Mouse (Mus musculus) G1E (cell line): ENCODE data around the gene Gm12253.

Experiments used
- CTCF ChIP-seq: IDR thresholded peaks from 2 replicates; pipeline ENCODE4 v1.5.1; 2012; ENCODE audit warnings: low read depth, low read length, inconsistent platforms, mixed read lengths
- GATA1 ChIP-seq: IDR thresholded peaks from 2 replicates; pipeline ENCODE4 v1.6.1; 2012; ENCODE audit warnings: borderline replicate concordance, low read length, inconsistent platforms, mixed read lengths
- GATA2 ChIP-seq: IDR thresholded peaks from 2 replicates; pipeline ENCODE4 v1.6.1; 2012; ENCODE audit warnings: low read depth, low read length, inconsistent platforms, borderline replicate concordance
- TAL1 ChIP-seq: conservative IDR thresholded peaks from 2 replicates; pipeline ENCODE4 v1.6.1; 2012; ENCODE audit warnings: low read depth, low read length, inconsistent platforms, mixed read lengths

GRCm38 (mm10) chr11:58399985-58400645 is 32.2 kb upstream of the Gm12253 start:
- TF ChIP-seq GATA1 (no peak), CTCF (no peak), GATA2 (no peak), TAL1 (no peak)
